Mouse (Mus musculus): ENCODE measurements at regions not wholly inside any gene's neighbourhood (a gene's known extent, or its start where the extent isn't known, plus 50 kb on each side); places are given as distances from the start of the nearest gene placed in this dataset.

- TF ChIP-seq CTCF (IDR thresholded peaks at IDR 0.05; ENCODE audit: borderline replicate concordance, insufficient read depth, low read depth, low read length), result peak; percentile 92
- no peak for TF ChIP-seq POLR2A (IDR thresholded peaks at IDR 0.05; ENCODE audit: borderline replicate concordance, insufficient read depth, low read length)
Measured at GRCm38 (mm10) chr8:116438895-116439294, 65.9 kb upstream of the Dynlrb2 start.

Data from cerebellum, adult 2 months (tissue).